Mouse (Mus musculus) liver, embryonic 11.5 days (tissue): ENCODE data around the gene Capsl. TPM values are rescaled to one million over a fixed set of nuclear protein-coding genes. Genes with fewer than 3 reads are reported as not detected.

Experiments
- ATAC-seq: fragments of 200-750 bp; cut with Nextera tagmentation; replicated peaks from 2 replicates; pipeline ENCODE4 v1.8.0; 2017; ENCODE audit warnings: moderate number of reproducible peaks, mild to moderate bottlenecking, moderate TSS enrichment, moderate library complexity; ENCODE audit not compliant: low FRiP score
- DNase-seq: peaks from one replicate; pipeline ENCODE4 v3.0.0-alpha.2; 2017; ENCODE audit warnings: low spot score
- H3K27ac ChIP-seq: fragments of 300-500 bp; sonication (generic); 2 replicates; pipeline ENCODE4 v1.5.1; 2014; ENCODE audit warnings: mild to moderate bottlenecking, low read depth, low read length, control low read depth
- H3K27me3 ChIP-seq: fragments of 300-500 bp; sonication (generic); replicated peaks from 2 replicates; pipeline ENCODE4 v1.6.1; 2014; ENCODE audit warnings: low read length, mixed read lengths; ENCODE audit not compliant: control insufficient read depth, insufficient read depth
- H3K36me3 ChIP-seq: fragments of 300-500 bp; sonication (generic); 2 replicates; pipeline ENCODE4 v1.6.1; 2014; ENCODE audit warnings: mild to moderate bottlenecking, low read length, moderate library complexity, mixed read lengths; ENCODE audit not compliant: control insufficient read depth, insufficient read depth
- H3K4me1 ChIP-seq: fragments of 300-500 bp; sonication (generic); replicated peaks from 2 replicates; pipeline ENCODE4 v1.6.1; 2014; ENCODE audit warnings: low read length, mixed read lengths; ENCODE audit not compliant: control insufficient read depth, insufficient read depth
- H3K4me2 ChIP-seq: fragments of 300-500 bp; sonication (generic); 2 replicates; pipeline ENCODE4 v1.6.1; 2014; ENCODE audit warnings: mild to moderate bottlenecking, control low read depth, moderate library complexity
- H3K4me3 ChIP-seq: fragments of 300-500 bp; sonication (generic); 2 replicates; pipeline ENCODE4 v1.5.1; 2014; ENCODE audit warnings: low read depth, low read length, control low read depth
- H3K9ac ChIP-seq: fragments of 300-500 bp; sonication (generic); 2 replicates; pipeline ENCODE4 v1.6.1; 2014; ENCODE audit warnings: low read depth, low read length, control low read depth
- H3K9me3 ChIP-seq: fragments of 300-500 bp; sonication (generic); 2 replicates; pipeline ENCODE4 v1.6.1; 2016; ENCODE audit warnings: low read length, inconsistent platforms, mixed read lengths; ENCODE audit not compliant: control insufficient read depth
- WGBS: fragments of 180-500 bp; shearing (Covaris S2); extraction: QIAGEN DNeasy Blood & Tissue Kit; methylation state at CpG from one replicate; pipeline ENCODE4 v1.1.7; 2014; 5-methylcytosine and 5-hydroxymethylcytosine counted together
- polyA plus RNA-seq: library from polyadenylated mRNA; unstranded; fragments of >200 nt; fragmentation: Nextera tagmentation; extraction: Ambion mirVana; gene quantifications from 2 replicates; pipeline ENCODE4 v1.2.1, GENCODE M21; 2014

The Capsl gene
- 0.66 and 0.84 TPM in 2 replicates for polyA plus RNA-seq

- H3K36me3 ChIP-seq: no peaks in the 10 kb centered on the region
- DNase-seq (peak; percentile 40), ATAC-seq (0 out of 2 replicates have a peak, but pooled peaks have one; percentile 36)
- no peaks in the 10 kb centered on the region for H3K27me3 ChIP-seq
- no peaks in the 10 kb centered on the region for H3K4me1 ChIP-seq
- H3K4me2 ChIP-seq: 0 out of 2 replicates have a peak within 1 kb of the TSS, but pooled peaks have one; percentile 25
- H3K4me3 ChIP-seq: no peak within 1 kb of the TSS
- H3K9ac ChIP-seq: no peak within 1 kb of the TSS
- no peaks in the 10 kb centered on the region for H3K9me3 ChIP-seq
- H3K27ac ChIP-seq: no peak within 1 kb of the TSS
- WGBS: 45% methylated on average over 12 of the region's 12 CpGs
These were observed at the start of gene Capsl for GRCm38 (mm10) chr15:9435534-9436180. Gene Capsl, plus strand, starts transcription at chr15:9436028.

GRCm38 (mm10) chr15:9409475-9409874, 26.4 kb upstream of the Capsl start:
- Histone ChIP-seq H3K4me1 (no peaks in the 10 kb centered on the region), H3K36me3 (no peaks in the 10 kb centered on the region), H3K27ac (no peak overlapping the region), H3K4me3 (no peak overlapping the region), H3K9ac (no peak overlapping the region), H3K9me3 (no peaks in the 10 kb centered on the region), H3K4me2 (no peak overlapping the region), H3K27me3 (no peaks in the 10 kb centered on the region)
- 85% methylated on average over 3 of the region's 3 CpGs for WGBS
- DNase-seq (no peak), ATAC-seq (no peak)

- Histone ChIP-seq H3K4me2 (no peak overlapping the region), H3K4me3 (no peak overlapping the region), H3K36me3 (no peaks in the 10 kb centered on the region), H3K27me3 (no peaks in the 10 kb centered on the region), H3K4me1 (no peaks in the 10 kb centered on the region), H3K9me3 (no peaks in the 10 kb centered on the region), H3K9ac (no peak overlapping the region), H3K27ac (no peak overlapping the region)
- DNase-seq (no peak), ATAC-seq (no peak)
These were observed 14.7 kb upstream of the Capsl start for GRCm38 (mm10) chr15:9421163-9421562.

- DNase-seq: no peak
- Histone ChIP-seq H3K4me3 (no peak overlapping the region), H3K27me3 (no peaks in the 10 kb centered on the region), H3K4me2 (no peak overlapping the region), H3K36me3 (no peaks in the 10 kb centered on the region), H3K9me3 (no peaks in the 10 kb centered on the region), H3K27ac (no peak overlapping the region), H3K9ac (no peak overlapping the region), H3K4me1 (no peaks in the 10 kb centered on the region)
- no peak for ATAC-seq
These were observed 8.0 kb upstream of the Capsl start for GRCm38 (mm10) chr15:9427849-9428248.

- H3K36me3 ChIP-seq: no peaks in the 10 kb centered on the region
- ATAC-seq (no peak), DNase-seq (no peak)
- H3K27me3 ChIP-seq: no peaks in the 10 kb centered on the region
- H3K4me3 ChIP-seq: no peak overlapping the region
- WGBS: 89% methylated on average over 3 of the region's 3 CpGs
- no peak overlapping the region for H3K9ac ChIP-seq
- no peak overlapping the region for H3K4me2 ChIP-seq
- H3K27ac ChIP-seq: no peak overlapping the region
- no peaks in the 10 kb centered on the region for H3K9me3 ChIP-seq
- H3K4me1 ChIP-seq: no peaks in the 10 kb centered on the region
These were observed 6.0 kb upstream of the Capsl start for GRCm38 (mm10) chr15:9429843-9430242.

GRCm38 (mm10) chr15:9451999-9452398, 16.2 kb downstream of the Capsl start:
- WGBS: 93% methylated on average over 1 of the region's 1 CpGs
- Histone ChIP-seq H3K4me3 (no peak overlapping the region), H3K36me3 (no peaks in the 10 kb centered on the region), H3K9me3 (no peaks in the 10 kb centered on the region), H3K4me2 (no peak overlapping the region), H3K9ac (no peak overlapping the region), H3K27me3 (no peaks in the 10 kb centered on the region), H3K27ac (no peak overlapping the region), H3K4me1 (no peaks in the 10 kb centered on the region)
- DNase-seq: no peak
- ATAC-seq: no peak

GRCm38 (mm10) chr15:9452842-9453241, 17.0 kb downstream of the Capsl start:
- H3K9ac ChIP-seq: no peak overlapping the region
- DNase-seq (no peak), ATAC-seq (no peak)
- H3K27me3 ChIP-seq: no peaks in the 10 kb centered on the region
- H3K4me3 ChIP-seq: no peak overlapping the region
- H3K4me2 ChIP-seq: no peak overlapping the region
- no peaks in the 10 kb centered on the region for H3K9me3 ChIP-seq
- H3K36me3 ChIP-seq: no peaks in the 10 kb centered on the region
- no peak overlapping the region for H3K27ac ChIP-seq
- no peaks in the 10 kb centered on the region for H3K4me1 ChIP-seq
- 61% methylated on average over 1 of the region's 1 CpGs for WGBS

- H3K9me3 ChIP-seq: no peaks in the 10 kb centered on the region
- DNase-seq (no peak), ATAC-seq (no peak)
- H3K4me1 ChIP-seq: no peaks in the 10 kb centered on the region
- H3K4me2 ChIP-seq: no peak overlapping the region
- no peak overlapping the region for H3K27ac ChIP-seq
- H3K36me3 ChIP-seq: no peaks in the 10 kb centered on the region
- 89% methylated on average over 4 of the region's 4 CpGs for WGBS
- no peak overlapping the region for H3K4me3 ChIP-seq
- no peak overlapping the region for H3K9ac ChIP-seq
- H3K27me3 ChIP-seq: no peaks in the 10 kb centered on the region
These were observed 18.4 kb downstream of the Capsl start for GRCm38 (mm10) chr15:9454198-9454597.

- ATAC-seq (peak; percentile 57; the same call in 1 of the 2 replicates), DNase-seq (no peak)
- Histone ChIP-seq H3K9ac (no peak overlapping the region), H3K4me2 (no peak overlapping the region), H3K27me3 (no peaks in the 10 kb centered on the region), H3K9me3 (no peaks in the 10 kb centered on the region), H3K27ac (no peak overlapping the region), H3K4me3 (no peak overlapping the region), H3K4me1 (no peaks in the 10 kb centered on the region), H3K36me3 (no peaks in the 10 kb centered on the region)
- 63% methylated on average over 4 of the region's 4 CpGs for WGBS
These were observed 19.4 kb downstream of the Capsl start for GRCm38 (mm10) chr15:9455241-9455640.
